Mouse (Mus musculus) testis, adult 2 months (tissue): ENCODE results near the gene Olfr523. TPM values are rescaled to one million over a fixed set of nuclear protein-coding genes. Genes with fewer than 3 reads are reported as not detected.

Experiments
- H3K27ac ChIP-seq: fragments of 200-500 bp; 2 replicates; pipeline ENCODE4 v1.5.1; 2012; ENCODE audit warnings: low read depth, low read length; ENCODE audit not compliant: control insufficient read depth, insufficient read depth
- H3K27me3 ChIP-seq: fragments of 200-500 bp; 2 replicates; pipeline ENCODE4 v1.6.1; 2012; ENCODE audit warnings: mild to moderate bottlenecking, low read length, moderate library complexity; ENCODE audit not compliant: control insufficient read depth, insufficient read depth
- H3K36me3 ChIP-seq: fragments of 200-500 bp; 2 replicates; pipeline ENCODE4 v1.6.1; 2012; ENCODE audit warnings: mild to moderate bottlenecking, low read length; ENCODE audit not compliant: control insufficient read depth, insufficient read depth
- H3K4me1 ChIP-seq: fragments of 200-500 bp; 2 replicates; pipeline ENCODE4 v1.6.1; 2012; ENCODE audit warnings: low read length; ENCODE audit not compliant: control insufficient read depth, insufficient read depth
- H3K4me3 ChIP-seq: fragments of 200-500 bp; 2 replicates; pipeline ENCODE4 v1.5.1; 2012; ENCODE audit warnings: low read depth, mild to moderate bottlenecking, low read length, moderate library complexity, mixed read lengths; ENCODE audit not compliant: control insufficient read depth
- CTCF ChIP-seq: fragments of 200-500 bp; IDR thresholded peaks from 2 replicates; pipeline ENCODE4 v1.5.1; 2012; ENCODE audit warnings: low read depth, mild to moderate bottlenecking, inconsistent platforms, low read length, moderate library complexity; ENCODE audit not compliant: control insufficient read depth, insufficient read depth, insufficient replicate concordance
- POLR2A ChIP-seq: fragments of 200-500 bp; IDR thresholded peaks from 2 replicates; pipeline ENCODE4 v1.6.1; 2012; ENCODE audit warnings: low read depth, mild to moderate bottlenecking, inconsistent platforms, low read length, moderate library complexity; ENCODE audit not compliant: control insufficient read depth
- polyA plus RNA-seq: library from polyadenylated mRNA; depleted of rRNA; stranded (reverse); fragments of >200 nt; gene quantifications from 2 replicates; pipeline ENCODE4 v1.2.3, GENCODE M21; 2012

Gene Olfr523
- polyA plus RNA-seq, 1 experiment = not detected

GRCm38 (mm10) chr7:140180692-140181091, 7.7 kb downstream of the Olfr523 start:
- H3K27ac ChIP-seq = no peak overlapping the region
- no peaks in the 10 kb centered on the region for H3K27me3 ChIP-seq
- H3K4me1 ChIP-seq = no peaks in the 10 kb centered on the region
- no peak overlapping the region for H3K4me3 ChIP-seq
- TF ChIP-seq POLR2A (no peak), CTCF (no peak)
- no peaks in the 10 kb centered on the region for H3K36me3 ChIP-seq

GRCm38 (mm10) chr7:140184206-140184605, 11.2 kb downstream of the Olfr523 start:
- Histone ChIP-seq H3K27me3 (no peaks in the 10 kb centered on the region), H3K4me3 (no peak overlapping the region), H3K36me3 (no peaks in the 10 kb centered on the region), H3K27ac (no peak overlapping the region), H3K4me1 (no peaks in the 10 kb centered on the region)
- TF ChIP-seq CTCF (no peak), POLR2A (no peak)

GRCm38 (mm10) chr7:140186646-140187620, 13.9 kb downstream of the Olfr523 start:
- Histone ChIP-seq H3K4me1 (no peaks in the 10 kb centered on the region), H3K27ac (no peak overlapping the region), H3K27me3 (no peaks in the 10 kb centered on the region), H3K4me3 (no peak overlapping the region), H3K36me3 (no peaks in the 10 kb centered on the region)
- TF ChIP-seq CTCF (peak; percentile 34; the same call in 1 of the 2 replicates), POLR2A (no peak)

GRCm38 (mm10) chr7:140187721-140188390, 14.8 kb downstream of the Olfr523 start:
- no peaks in the 10 kb centered on the region for H3K36me3 ChIP-seq
- TF ChIP-seq POLR2A = no peak
- no peak for TF ChIP-seq CTCF
- no peaks in the 10 kb centered on the region for H3K27me3 ChIP-seq
- H3K4me1 ChIP-seq = peaks cover 4% of the 10 kb centered on the region
- H3K27ac ChIP-seq = no peak overlapping the region
- H3K4me3 ChIP-seq = no peak overlapping the region

- no peak overlapping the region for H3K4me3 ChIP-seq
- no peaks in the 10 kb centered on the region for H3K36me3 ChIP-seq
- H3K27ac ChIP-seq = no peak overlapping the region
- no peaks in the 10 kb centered on the region for H3K27me3 ChIP-seq
- no peak for TF ChIP-seq CTCF
- no peak for TF ChIP-seq POLR2A
- peaks cover 4% of the 10 kb centered on the region for H3K4me1 ChIP-seq
Observed at GRCm38 (mm10) chr7:140188391-140189328, 15.6 kb downstream of the Olfr523 start.

GRCm38 (mm10) chr7:140190435-140190834, 17.4 kb downstream of the Olfr523 start:
- TF ChIP-seq POLR2A = no peak
- no peak overlapping the region for H3K4me3 ChIP-seq

More at GRCm38 (mm10) chr7:140190435-140190834, 17.4 kb downstream of the Olfr523 start:
- Histone ChIP-seq H3K36me3 (no peaks in the 10 kb centered on the region), H3K4me1 (peaks cover 4% of the 10 kb centered on the region), H3K27me3 (no peaks in the 10 kb centered on the region), H3K27ac (no peak overlapping the region)
